Mouse (Mus musculus): ENCODE measurements around the gene Gas2l3.

DNA sequence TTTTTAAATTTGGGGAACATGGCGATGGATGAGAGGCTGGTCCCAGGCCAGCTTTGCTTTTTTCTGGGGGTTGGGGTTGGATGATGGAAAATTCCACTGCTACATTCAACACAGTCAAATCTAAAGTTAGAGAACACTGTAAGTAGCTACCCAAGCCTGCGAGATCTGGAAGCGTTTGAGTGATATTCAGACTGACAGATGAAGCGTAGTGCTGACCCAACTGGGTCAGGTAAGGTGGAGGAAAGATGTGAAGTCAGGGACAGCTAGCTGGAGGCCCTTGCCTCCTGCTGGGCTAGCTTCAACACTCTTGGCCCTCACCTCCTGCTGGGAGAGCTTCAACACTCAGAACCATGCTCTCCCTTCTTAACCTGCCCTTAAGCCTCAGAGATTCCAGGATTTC lies 38.8 kb downstream of the Gas2l3 start:
- TF ChIP-seq GATA1 (IDR thresholded peaks at IDR 0.05; ENCODE audit: borderline replicate concordance, low read length) (no peak), CTCF (IDR thresholded peaks at IDR 0.05; ENCODE audit: low read depth, low read length) (no peak), GATA2 (IDR thresholded peaks at IDR 0.05; ENCODE audit: borderline replicate concordance, low read depth, low read length) (no peak), TAL1 (conservative IDR thresholded peaks at IDR 0.05; ENCODE audit: low read depth, low read length) (no peak)

All from G1E (cell line).